Mouse (Mus musculus): ENCODE data around the gene Dmgdh.

Gene Dmgdh

GRCm38 (mm10) chr13:93771031-93771587 is 96.9 kb downstream of the Dmgdh start:
- in situ Hi-C loops (cut with MboI, MseI) = loop anchor here (25.0 kb wide), 1 partner anchor 991 kb away; no protein-coding TSS in a partner anchor

- in situ Hi-C loops (cut with MboI, MseI) = loop anchor here (25.0 kb wide), 1 partner anchor 991 kb away; no protein-coding TSS in a partner anchor
Observed at GRCm38 (mm10) chr13:93771588-93772278, 97.5 kb downstream of the Dmgdh start, which contains the start of gene Arsb. Gene Arsb (plus strand): TSS chr13:93771630.

DNA sequence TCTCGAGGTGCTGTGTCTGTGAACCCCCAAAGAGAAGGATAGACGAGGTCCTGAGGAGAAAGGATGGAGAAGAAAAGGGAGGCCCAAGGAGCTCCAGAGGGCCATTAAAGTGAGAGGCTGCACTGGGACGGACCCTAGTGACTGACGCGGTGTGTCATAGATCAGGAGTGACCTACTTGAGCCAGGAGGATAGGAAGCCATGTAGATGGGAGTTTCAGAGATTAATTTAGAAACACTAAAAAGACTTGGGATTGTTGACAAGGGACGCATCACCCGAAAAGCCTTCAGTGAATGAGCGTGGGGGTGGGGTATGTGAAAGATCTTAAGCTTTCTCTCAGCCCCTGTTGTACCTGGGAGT is 98.0 kb downstream of the Dmgdh start:
- in situ Hi-C loops (cut with MboI, MseI) = loop anchor here (25.0 kb wide), 1 partner anchor 990 kb away; no protein-coding TSS in a partner anchor

- in situ Hi-C loops (cut with MboI, MseI) = loop anchor here (25.0 kb wide), 1 partner anchor 989 kb away; no protein-coding TSS in a partner anchor
Observed at GRCm38 (mm10) chr13:93772861-93773260, 98.6 kb downstream of the Dmgdh start.

DNA sequence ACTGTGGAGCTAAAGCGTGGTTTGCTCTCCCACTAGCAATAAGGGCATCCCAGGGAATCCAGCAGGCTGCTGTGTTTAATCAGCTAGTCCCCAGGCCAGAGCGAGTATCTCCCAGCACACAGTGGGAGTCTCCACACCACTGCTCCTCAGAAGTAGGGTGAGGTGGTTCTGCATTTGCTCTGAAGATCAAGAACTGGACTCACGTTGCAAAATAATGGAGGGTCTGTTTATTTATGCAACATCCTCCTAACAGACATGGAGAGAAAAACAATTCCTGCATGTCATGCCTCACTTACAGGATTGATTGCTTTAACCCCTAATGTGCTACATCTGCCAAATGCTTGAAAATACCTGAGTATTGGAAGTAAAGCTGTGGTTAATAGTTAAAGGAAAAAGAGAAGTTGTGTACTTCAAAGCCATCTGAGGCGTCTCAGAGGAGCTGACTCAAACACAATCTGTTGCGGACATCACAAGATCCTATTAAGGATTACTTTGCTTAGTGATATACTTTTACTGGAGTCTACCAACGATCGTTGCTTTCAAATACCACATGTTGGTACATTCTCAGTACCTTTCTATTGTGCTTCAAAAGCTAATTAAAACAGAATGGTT is 99.6 kb downstream of the Dmgdh start:
- in situ Hi-C loops (cut with MboI, MseI) = loop anchor here (25.0 kb wide), 1 partner anchor 988 kb away; no protein-coding TSS in a partner anchor

- in situ Hi-C loops (cut with MboI, MseI) = loop anchor here (5.0 kb wide), 1 partner anchor 274 kb away; the partner anchor contains the start of gene Lhfpl2
Observed at GRCm38 (mm10) chr13:93782823-93783222, 108.6 kb downstream of the Dmgdh start.

DNA sequence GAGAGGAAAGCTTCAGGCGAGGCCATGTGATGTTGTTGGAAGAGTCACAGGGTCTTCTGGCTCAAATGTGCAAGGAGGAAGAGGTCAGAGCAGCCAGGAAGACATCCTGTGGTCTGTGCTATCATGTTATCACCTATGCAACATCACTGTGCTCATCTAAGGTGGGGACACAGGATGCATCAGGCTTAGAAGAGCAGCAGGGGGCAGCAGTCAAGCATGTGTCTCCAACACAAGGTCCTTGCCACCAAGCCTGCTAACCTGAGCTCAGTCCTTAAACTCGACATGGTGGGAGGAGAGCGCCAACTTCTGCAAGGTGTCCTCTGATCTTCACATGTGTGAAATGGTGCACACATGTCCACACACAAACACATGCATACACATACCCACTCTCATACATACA is 111.1 kb downstream of the Dmgdh start:
- in situ Hi-C loops (cut with MboI, MseI) = no loop called here

GRCm38 (mm10) chr13:93786051-93786450 is 111.8 kb downstream of the Dmgdh start:
- in situ Hi-C loops (cut with MboI, MseI) = no loop called here

DNA sequence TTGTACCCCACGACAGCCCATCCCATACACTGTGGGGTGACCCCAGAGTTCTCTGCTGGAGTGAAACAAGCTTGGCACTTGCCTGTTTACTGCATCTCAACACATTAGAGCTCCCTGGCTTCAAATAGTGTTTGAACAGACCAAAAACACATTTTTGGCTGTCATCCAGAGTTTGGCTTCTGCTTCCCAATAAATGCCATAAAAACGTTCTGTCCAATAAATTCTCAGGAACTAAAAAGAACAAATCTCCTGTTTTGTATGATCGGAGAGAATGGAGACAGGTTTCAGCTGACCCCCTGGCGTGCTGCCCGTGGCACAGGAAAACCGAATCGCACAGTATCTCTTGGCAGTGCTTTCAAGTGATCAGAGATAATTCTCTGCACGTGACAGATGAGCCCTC is 113.4 kb downstream of the Dmgdh start:
- in situ Hi-C loops (cut with MboI, MseI) = no loop called here

DNA sequence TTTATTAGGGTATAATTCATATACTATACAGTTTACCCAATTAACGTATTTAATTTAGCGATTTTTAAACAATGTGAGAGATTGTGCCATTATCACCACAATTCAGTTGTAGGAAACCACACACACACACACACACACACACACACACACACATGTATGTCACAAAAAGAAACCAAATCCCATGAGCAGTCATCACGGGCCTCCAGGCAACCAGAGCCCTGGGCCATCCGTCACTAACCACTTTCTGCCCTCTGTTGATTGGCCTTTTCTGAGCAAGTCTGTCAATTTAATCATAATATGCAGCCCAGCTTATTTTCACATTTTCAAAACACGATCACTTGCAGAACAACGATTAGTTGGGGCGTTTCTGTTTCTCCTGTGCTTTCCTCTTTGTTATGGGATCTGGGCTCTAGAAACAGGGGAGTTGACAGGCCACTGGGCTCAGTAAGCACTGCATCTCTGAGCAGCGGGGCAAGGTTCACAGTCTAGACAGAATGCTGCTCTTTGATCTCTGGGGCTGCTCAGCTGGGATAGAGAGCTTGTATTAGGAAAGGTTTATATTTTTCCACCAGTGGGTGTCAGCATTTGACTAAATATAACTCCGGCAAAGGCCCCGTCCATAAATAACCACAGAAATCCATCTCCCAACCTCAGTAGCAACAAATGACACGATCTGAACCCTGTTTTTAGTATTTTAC is 118.9 kb downstream of the Dmgdh start:
- in situ Hi-C loops (cut with MboI, MseI) = no loop called here

DNA sequence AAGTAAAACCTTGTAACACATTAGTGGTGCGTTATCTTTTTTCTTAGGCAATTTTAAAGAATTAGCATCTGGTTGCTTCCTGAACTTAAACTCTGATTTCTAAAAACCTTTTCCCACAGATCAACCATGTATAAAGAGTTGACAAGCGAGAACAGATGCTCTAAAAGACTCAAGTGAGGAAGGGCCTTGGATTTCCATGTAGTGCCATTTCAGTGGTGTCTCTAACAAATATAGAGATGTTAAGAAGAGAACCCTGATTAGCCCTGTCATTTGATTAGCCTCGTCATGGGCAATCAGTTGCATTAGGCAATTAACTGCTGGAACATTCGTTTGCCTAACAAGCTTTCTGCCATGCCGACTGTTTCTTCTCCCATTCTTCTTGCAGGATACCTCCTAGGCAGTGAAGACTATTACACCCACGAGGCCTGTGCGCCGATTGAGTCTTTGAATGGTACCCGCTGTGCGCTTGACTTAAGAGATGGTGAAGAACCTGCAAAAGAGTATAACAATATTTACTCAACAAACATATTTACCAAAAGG is 119.5 kb downstream of the Dmgdh start:
- in situ Hi-C loops (cut with MboI, MseI) = no loop called here

- in situ Hi-C loops (cut with MboI, MseI) = no loop called here
Observed at GRCm38 (mm10) chr13:93797011-93797600, 122.9 kb downstream of the Dmgdh start.
